Mouse (Mus musculus) thymus, postnatal 10 days (tissue): ENCODE data around the gene Tnfsf4.
A peak's percentile ranks its signal among the peaks of the same experiment; 100 is the strongest.

Experiments used
- DNase-seq, 2 experiments: peaks; one replicate each; pipeline ENCODE4 v3.0.0; 2021; ENCODE audit warnings: low spot score in 2 of 2

Gene Tnfsf4

GRCm38 (mm10) chr1:161394931-161395459, at the start of gene Tnfsf4:
Gene Tnfsf4 (plus strand): TSS chr1:161395409.
- DNase-seq = no peak

- no peak for DNase-seq
These were observed 44.2 kb upstream of the Tnfsf4 start for GRCm38 (mm10) chr1:161350981-161351380.

GRCm38 (mm10) chr1:161365006-161365405, 30.2 kb upstream of the Tnfsf4 start:
- DNase-seq = no peak

GRCm38 (mm10) chr1:161371919-161372318, 23.3 kb upstream of the Tnfsf4 start:
- DNase-seq = no peak

GRCm38 (mm10) chr1:161375866-161376265, 19.3 kb upstream of the Tnfsf4 start:
- DNase-seq = no peak

GRCm38 (mm10) chr1:161378571-161378970, 16.6 kb upstream of the Tnfsf4 start:
- DNase-seq = no peak

GRCm38 (mm10) chr1:161379685-161380424, 15.4 kb upstream of the Tnfsf4 start:
- no peak for DNase-seq

- DNase-seq = no peak
These were observed 14.8 kb upstream of the Tnfsf4 start for GRCm38 (mm10) chr1:161380425-161380780.

GRCm38 (mm10) chr1:161390066-161390465, 5.1 kb upstream of the Tnfsf4 start:
- DNase-seq = no peak

- no peak for DNase-seq
These were observed 2.3 kb upstream of the Tnfsf4 start for GRCm38 (mm10) chr1:161392906-161393305.

GRCm38 (mm10) chr1:161395610-161396009, 401 bp downstream of the Tnfsf4 start:
- DNase-seq = peak; percentile 19 to 43

- DNase-seq = no peak
These were observed 1.1 kb downstream of the Tnfsf4 start for GRCm38 (mm10) chr1:161396351-161396750.

- DNase-seq = peak in 1 of 2 experiments; percentile 55
These were observed 4.9 kb downstream of the Tnfsf4 start for GRCm38 (mm10) chr1:161400126-161400525.

- DNase-seq = no peak
These were observed 7.9 kb downstream of the Tnfsf4 start for GRCm38 (mm10) chr1:161403061-161403460.

GRCm38 (mm10) chr1:161406480-161406879, 11.3 kb downstream of the Tnfsf4 start:
- no peak for DNase-seq

GRCm38 (mm10) chr1:161419926-161420325, 24.7 kb downstream of the Tnfsf4 start:
- no peak for DNase-seq

GRCm38 (mm10) chr1:161420646-161421045, 25.4 kb downstream of the Tnfsf4 start:
- DNase-seq = no peak

- no peak for DNase-seq
These were observed 31.3 kb downstream of the Tnfsf4 start for GRCm38 (mm10) chr1:161426277-161427056.

GRCm38 (mm10) chr1:161427057-161427311, 31.8 kb downstream of the Tnfsf4 start:
- no peak for DNase-seq

GRCm38 (mm10) chr1:161435781-161436180, 40.6 kb downstream of the Tnfsf4 start:
- no peak for DNase-seq

GRCm38 (mm10) chr1:161436503-161436902, 41.3 kb downstream of the Tnfsf4 start:
- DNase-seq = no peak

GRCm38 (mm10) chr1:161444858-161445257, 49.6 kb downstream of the Tnfsf4 start:
- DNase-seq = no peak

- DNase-seq = no peak
These were observed 56.6 kb downstream of the Tnfsf4 start for GRCm38 (mm10) chr1:161451683-161452245.
